Mouse (Mus musculus) kidney, postnatal 4 days (tissue): ENCODE results near the gene Fyb2.
A peak's percentile ranks its signal among the peaks of the same experiment; 100 is the strongest.

Experiments
- DNase-seq, 2 experiments: peaks; one replicate each; pipeline ENCODE4 v3.0.0; 2021; ENCODE audit warnings: mixed read lengths in 2 of 2

Gene Fyb2

DNA sequence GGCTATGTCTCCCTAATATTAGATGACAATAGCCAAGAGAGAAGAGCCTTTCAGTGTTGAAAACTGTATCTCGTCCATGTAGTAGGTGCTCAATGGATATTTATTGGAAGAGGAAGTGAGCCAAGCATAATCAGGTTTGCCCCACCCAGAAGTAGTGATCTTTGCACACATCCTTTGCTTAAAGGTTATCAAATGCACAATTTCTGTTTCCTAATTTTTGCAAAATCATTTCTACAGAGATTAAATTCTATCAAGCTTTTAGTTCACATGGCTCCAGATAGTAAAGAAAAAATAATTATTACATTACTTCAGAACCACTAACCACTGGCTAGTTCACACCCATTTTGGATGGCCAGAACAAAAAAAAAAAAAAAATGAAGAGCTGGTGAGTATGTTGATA, 28.6 kb downstream of the Fyb2 start:
- no peak for DNase-seq

DNA sequence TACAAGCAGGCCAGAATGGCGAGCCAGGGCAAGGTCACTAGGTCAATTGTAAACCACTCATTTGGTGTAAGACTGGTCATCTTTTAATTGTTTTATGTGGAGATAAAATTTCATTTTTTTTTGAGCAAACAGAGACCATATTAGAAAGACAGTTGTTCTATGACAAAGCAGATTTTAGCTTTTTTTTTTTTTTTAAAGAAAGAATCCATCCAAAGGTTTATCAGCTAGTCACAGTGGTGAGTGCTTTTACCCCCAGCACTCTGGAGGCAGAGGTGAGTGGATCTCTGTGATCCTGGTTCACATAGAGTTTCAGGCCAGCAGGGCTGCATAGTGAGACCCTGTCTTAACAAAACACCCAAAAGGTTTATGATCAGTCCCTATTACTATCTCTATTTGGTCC, 31.2 kb downstream of the Fyb2 start:
- no peak for DNase-seq

DNA sequence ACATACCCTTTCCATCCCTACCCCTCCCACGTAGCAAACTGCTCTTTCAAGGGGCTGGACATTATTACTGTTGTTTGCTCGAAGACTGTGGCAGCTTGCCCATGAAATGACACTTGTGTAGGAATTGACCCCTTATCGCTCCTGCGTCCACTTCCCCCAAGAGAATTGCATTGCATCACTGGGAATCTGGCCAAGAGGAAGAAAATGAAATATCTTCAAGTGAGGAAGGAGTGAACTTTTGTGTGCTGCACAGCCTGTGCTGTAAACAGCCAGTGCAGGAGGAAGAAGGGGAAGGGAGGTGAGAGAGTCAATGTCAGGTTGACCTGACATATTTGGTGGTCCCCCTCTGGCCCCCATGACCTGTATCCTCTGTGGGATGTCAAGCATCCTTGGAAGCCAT, 35.6 kb downstream of the Fyb2 start:
- DNase-seq, result peak; percentile 26 to 35

DNA sequence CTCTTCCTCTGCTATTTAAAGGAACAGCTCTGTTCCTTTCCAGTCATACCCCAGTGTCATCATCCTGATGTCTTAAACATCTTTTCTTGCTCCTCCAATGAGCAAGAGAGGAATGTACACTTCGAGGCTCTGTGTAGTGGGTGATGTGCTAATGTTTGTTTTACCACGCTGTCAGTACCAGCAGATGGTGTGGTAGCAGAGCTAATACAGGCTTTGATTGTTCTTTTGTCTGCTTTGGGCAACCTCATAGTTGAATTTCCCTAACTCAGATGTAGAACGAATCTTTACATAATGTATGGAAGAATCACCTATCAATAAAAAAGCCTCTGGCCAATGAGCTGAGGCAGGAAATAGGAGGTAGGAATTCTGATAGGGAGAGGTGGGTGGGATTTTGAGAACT, 36.0 kb downstream of the Fyb2 start:
- no peak for DNase-seq

DNA sequence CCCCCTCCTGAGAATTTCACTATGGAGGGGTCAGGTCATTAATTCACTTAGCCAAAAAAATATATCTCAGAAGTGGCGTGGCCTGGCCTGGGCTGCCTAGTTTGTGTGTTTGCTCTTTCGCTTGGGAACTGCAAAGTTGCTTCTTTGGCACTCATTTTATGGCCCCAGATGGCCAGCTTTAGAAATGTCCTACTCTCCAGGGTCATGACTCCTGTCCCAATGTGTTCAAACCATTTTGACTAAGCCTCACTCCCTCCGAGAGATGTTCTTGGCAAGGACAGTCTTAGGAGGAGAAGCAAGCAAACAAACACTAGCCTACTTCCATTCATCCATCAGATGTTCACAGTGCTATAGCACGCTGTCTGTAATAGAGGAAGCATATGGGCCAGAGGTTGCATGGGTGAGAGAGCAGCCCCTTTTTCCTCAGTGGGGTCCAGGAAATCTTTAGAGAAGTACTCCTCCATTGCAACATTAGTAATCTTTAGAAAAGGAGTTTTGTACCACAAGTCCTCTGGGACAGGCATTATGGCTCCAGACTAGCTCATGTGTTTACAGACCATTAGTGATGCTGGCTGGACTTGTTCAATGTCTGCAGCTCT, 38.1 kb downstream of the Fyb2 start:
- DNase-seq, result no peak

DNA sequence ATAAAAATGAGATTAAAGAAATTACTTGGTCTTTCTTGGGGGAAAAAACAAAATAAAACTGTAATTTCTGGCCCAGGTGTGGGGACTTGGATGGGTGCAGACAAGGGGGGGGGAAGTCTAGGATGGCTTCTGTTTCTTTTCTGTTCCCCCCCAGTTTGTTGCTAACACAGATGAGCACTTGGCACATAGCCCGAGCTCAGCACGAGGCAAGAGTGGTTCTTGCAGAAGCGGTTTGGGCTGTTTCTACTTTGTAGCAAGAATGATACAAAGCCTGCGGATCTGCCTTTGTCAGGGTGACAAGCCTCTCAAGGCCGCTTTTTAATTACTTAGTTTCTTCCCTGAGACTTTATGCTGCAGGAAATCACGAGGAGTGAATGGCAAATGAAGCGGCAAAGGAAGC, 43.4 kb downstream of the Fyb2 start:
- no peak for DNase-seq

DNA sequence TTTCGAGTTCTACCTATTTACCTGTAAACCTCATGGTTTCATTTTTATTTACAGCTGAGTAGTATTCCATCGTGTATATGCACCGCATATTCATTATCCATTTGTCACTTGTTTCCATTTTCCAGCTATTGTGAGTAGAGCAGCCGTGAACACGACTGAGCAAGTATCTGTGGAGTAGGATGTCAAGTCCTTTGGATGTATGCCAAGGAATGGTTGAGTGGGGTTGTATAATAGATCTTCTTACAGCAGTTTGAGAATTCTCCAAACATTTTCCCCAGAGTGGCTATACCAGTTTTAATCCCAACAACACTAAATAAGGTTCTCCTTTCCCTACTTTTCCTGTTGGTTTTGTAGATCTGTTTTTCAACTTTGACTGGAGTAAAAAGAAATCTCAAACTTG, 48.2 kb downstream of the Fyb2 start:
- DNase-seq, result no peak

DNA sequence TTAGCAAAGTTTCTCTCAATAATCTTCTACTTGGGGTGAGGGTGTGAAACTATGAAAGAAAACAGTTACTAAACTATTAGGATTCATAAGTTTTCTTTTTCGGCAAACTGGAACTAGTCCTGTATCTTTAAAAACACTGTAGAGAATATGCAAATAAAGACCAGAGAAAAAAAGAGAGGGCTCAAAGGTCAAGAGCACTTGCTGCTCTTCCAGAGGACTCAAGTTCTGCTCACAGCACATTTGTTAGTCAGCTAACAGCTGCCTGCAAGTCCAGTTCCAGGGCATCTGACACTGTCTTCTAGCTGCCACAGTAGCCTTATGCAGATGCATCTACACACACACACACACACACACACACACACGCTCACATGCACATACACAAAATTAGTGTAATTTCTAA, 59.4 kb downstream of the Fyb2 start:
- no peak for DNase-seq

DNA sequence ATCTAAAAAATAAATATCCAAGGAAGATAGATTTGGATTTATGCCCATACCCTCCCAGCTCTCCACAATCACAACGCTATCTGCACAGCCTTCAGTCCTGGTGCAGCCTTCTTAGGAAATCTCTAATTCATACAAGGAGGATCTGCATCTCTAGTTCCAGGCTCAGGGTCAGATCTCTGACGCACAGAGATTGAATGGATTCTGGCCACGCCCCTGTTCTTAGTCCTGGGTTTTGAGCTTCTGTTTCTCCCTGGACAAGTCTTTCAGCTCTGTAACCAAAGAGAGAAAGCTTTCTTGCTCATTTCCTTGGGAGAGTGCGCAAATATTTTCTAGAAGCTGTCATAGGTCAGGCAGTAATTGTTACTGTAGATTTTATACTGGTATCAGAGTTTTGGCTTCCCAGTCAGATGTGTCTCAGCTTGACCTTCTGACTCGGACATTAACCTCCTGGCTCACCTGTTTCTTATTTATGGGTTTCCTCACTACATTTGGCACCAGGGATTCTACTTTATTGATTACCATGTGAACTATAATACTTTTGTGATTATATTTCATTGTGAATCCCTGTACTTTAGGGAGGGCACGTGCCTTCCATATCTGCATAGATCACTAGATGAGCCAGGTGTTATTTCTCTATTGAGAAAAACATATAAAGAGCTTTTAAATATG, 62.0 kb downstream of the Fyb2 start:
- DNase-seq, result no peak

DNA sequence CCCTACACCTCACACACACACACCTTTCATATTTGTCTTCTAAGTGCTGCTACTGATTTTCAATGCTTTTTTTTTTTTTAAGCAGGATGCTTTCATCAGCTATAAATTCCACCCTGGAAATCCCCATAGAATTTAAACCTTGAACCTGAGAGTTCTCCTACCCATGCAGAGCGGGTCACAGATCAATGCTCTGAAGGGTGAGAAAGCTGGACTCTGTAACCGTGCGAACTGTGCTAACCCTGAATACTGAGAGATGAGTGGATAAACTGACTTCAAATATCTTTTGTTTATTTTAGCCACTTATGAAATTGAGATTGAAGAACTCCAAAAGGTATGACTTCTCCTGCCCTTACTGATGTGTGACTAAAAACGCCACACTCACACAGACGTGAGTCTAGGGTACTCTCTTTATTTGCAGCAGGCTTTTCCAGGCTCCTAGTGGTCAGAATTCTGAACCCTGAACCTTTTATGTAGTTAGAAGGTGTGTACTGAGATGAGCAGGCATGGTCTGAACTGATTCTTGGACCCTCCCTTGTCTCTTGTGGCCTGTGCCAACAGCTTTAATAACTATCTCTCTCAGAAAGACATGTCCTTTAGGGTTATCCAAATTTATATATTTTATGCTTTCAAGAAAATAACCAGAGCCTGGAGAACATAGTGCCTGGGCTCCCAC, 72.8 kb downstream of the Fyb2 start:
- peak in 1 of 2 experiments; percentile 27 for DNase-seq

DNA sequence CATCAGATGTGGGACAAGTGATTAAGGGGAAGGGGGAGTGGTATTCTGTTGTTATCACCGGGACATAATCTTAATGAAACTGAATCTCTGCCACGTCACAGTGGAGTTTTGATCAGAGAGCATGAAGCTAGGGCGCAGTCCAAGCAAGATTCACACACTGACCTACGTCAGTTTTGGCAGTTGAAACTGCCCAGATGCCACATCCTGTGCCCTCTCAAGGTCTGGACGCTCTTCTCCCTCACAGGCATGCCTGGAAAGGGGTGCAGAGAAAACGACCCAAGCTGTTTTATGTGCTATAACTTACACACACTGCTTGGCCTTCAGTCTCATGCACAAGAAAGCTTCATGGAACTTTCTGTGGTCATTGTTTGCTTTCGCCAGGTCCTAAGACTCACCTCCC, 74.4 kb downstream of the Fyb2 start:
- no peak for DNase-seq

DNA sequence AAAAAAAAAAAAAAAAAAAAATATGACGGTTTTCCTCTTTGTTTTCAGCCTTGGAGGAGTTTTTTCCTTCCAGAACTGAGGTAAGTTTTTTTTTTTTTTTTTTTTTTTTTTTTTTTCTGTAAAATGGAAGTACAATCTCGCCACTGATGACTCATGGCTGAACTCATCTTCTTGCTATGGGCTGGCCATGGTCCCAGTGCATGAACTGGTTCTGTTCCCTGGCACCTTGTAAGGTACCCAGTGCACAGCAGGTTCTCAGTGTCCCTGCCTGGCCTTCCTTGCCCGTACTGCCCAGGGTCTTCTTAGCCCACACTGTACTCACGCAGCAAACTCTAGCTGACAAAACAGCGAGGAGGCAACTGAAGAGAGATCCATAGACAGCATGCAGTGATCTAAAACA, 74.8 kb downstream of the Fyb2 start:
- DNase-seq, result no peak

DNA sequence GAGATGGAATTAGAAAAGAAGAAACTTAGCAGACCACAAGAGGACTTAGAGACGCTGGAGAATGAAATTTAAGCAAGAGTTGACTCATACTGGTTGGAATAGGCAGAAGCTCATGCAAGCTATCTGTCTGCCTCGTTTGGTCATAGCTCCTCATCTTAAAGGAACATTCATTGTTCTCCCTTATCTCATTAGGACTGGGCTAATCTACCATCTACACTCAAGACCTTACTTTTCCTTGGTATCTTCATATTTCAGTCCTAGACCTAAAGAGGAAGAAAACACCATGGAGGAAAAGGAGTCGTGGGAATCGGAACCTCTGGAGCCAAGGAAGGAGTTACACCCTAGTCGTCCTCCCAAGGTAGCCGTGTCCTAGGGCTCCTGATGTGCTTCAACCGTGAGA, 75.5 kb downstream of the Fyb2 start:
- DNase-seq, result no peak

DNA sequence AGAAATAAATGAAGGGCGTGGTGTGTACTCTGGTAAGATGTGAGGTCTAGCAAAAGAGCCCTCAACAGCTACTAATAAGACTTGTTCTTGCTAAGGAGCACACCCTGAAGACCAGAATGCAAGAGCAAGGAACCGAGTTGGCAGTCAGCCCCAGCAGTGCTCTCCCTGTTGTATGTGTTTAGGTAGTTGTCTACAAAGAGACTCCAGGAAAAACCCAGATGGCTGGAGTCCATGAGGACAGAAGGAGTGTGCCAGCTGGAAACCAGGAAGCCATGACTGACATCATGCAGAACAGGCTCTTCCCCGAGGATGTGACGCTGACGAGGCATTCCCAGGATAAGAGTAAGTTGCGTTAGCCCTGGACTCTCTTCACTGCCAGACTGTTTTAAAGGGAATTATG, 76.8 kb downstream of the Fyb2 start:
- no peak for DNase-seq

DNA sequence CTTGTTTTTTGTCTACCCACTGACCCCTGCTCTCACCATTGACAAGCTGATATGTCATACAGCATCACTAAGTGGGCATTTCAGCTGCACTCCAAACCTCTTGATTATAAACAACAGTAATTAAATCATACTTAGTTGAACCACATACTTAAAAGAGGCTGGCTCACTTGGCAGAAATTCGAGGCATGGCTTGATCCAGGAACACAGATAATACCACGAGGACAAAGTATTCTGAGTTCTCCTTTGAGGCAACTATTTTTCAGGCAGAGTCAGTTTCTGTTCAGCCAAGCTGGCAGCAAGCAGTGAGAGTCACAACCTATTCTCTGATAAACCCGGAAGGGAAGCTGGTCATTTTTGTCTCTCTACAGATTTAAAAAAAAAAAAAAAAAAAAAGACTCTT, 77.4 kb downstream of the Fyb2 start:
- DNase-seq, result no peak

DNA sequence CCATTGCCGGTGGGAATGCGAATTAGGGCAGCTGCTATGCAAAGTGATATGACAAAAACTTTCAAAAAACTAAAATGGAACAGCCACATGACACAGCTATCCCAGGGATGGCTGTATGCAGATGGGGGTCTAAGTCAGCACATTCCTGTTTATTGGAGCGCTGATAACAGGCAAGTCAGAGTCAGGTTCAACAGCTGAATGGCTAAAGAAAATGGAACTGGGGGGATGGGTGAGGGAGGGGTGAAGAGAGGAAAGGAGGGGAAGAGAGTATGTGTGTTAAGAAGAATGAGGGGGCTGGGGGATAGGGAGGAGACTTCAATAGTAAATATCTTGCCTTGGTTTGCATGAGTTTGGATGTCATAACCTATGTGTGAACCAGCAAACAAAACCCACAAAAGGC, 79.0 kb downstream of the Fyb2 start:
- no peak for DNase-seq

DNA sequence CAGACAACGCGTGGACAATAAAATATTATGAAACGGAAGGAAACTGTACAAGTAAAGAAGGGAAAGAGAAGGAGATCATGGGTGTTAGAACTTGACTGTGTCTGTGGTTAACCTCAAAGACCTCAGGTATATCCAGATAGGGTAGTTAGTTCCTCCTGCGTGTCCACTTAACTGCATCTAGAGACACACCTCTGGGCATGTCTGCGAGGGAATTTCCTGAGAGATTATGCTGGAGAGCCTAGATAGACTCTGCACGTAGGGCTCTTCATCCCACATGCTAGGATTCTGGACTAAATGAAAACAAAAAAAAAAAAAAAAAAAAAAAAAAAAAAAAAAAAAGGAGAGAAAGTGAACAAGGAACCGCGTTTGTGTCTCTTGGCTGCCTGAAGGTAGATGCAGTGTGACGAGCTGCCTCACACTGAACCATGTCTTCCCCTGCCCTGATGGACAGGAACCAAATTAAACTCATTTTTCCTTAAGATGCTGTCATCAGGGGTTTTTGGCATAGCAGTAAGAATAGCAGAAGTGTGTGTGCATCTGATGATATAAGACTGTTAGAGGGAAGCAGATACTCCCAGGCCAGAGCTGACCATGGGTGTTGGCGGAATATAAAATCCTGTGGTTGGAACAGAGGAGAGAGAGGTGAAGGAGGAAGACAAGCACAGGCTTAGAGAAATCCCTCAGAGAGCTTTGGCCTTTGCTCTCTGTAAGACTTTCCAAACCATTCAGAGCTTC, 80.1 kb downstream of the Fyb2 start:
- DNase-seq, result no peak

DNA sequence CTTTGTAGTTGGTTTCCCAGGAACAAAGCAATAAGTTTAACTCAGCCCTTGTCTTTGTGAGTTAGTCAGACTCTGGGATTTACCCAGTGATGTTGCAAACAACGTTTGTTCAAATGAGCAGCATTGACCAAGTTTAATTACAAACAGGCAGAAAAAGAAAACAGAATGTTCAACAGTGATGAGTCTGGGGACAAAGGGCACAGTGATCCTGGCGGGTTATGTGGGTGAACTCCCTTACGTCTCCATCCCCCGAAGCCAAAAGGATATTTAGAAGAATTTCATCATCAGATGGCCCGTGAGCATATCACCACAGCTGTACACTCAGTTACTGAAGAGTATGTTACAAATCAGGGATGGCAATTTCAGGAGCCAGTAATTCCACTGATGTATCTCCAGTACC, 86.4 kb downstream of the Fyb2 start:
- DNase-seq, result no peak

DNA sequence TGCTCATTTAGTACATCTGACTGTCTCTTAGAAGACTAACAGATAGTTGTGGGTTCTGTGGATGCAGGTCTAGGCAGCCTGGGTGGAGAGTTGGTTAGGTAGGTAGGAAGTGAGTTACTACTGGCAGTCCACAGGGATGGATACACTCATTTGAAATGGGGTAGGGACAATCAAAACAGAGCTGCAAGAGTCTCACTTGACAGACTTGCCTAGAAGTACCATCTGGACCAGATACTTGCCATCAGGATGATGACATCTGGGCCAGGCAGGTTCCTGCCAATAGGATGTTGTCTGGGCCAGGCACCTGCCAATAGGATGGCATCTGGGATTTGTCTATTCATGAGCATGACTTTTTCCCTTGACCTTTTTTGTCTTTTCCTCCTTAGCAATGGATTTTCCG, 88.5 kb downstream of the Fyb2 start:
- DNase-seq, result no peak

DNA sequence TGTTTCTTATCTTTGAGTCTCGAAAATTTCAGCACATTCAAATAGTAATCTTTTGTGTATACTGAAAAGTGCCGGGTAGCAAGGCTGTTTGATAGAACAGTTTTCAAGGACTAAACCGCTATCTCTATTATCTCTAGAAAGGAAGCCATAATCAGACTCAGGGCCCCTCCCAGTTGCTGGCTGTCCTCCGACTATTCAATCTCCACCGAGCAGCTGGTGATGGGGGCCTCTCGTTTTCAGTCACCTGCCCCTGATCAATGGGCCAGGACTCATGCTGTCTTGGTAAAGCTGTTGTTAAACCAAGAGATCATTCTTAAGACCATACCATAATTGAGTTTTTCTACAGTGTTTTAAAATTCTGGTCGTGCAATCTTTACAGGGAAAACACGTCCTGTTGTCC, 90.9 kb downstream of the Fyb2 start:
- DNase-seq, result no peak

DNA sequence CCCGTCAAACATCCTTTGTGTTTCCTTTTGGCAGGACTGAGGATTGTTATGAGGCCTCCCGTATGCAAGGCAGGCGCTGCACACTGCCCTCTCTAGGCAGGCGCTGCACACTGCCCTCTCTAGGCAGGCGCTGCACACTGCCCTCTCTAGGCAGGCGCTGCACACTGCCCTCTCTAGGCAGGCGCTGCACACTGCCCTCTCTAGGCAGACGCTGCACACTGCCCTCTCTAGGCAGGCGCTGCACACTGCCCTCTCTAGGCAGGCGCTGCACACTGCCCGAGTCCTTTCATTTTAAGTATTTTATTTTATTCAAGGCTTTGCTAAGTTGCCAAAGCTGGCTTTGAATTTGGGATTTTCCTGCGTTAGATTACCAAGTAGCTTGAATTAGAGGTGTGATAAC, 91.4 kb downstream of the Fyb2 start:
- peak; percentile 10 to 11 for DNase-seq

DNA sequence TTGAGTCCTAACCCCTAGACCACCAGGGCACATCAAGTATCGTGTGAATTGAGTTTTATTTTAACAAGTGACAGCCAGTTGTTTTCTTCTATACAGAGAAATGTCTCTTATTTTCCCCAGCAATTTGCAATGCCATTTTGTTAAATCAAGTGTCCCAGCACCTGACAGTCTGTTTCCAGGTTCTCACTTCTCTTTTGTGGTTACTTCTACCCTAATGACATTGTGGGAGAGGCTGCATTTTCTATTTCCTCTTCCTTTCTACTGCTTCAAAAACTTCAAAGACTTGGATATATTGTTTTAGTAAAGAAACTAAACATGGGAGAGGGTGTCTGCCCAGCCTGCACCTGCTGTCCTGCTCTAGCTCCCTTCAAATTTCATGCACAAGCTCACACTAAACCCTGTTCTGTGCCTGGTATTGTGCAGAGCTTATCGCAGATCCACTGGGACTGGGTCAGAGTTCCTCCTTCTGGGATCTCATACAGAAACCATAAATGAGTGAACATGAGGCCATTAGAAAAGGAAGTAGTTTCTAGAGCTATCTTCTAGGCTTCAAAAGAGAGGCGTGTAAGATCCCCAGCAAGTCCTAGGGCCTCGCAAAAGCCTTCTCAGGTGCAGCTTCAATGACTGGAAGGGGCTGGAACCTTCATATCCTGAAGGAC, 94.2 kb downstream of the Fyb2 start:
- no peak for DNase-seq

DNA sequence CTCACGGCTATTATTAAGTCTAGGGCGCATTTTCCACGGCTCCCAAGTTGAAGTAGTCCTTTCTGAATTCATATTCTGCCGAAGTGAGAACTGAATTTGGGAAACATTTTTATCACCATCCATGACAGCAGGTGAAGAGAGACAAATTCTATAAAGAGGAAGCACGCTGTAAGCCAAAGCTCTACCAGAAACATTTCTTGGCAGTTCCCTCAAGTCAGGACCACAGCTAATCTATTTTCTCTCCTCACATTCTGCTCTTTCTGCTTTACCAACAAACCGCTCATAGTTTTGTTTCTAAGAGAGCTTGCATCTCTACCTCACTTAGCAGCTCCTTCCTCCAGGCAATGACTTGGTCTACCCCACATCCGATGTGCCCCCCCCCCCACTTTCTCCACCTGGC, 100.5 kb downstream of the Fyb2 start:
- no peak for DNase-seq
